Mouse (Mus musculus): ENCODE results near the gene Arpc1a. TPM values are rescaled to one million over a fixed set of nuclear protein-coding genes. Genes with fewer than 3 reads are reported as not detected.

Gene Arpc1a
- polyA plus RNA-seq, 1 experiment from 2014 or later, result 122 TPM

DNA sequence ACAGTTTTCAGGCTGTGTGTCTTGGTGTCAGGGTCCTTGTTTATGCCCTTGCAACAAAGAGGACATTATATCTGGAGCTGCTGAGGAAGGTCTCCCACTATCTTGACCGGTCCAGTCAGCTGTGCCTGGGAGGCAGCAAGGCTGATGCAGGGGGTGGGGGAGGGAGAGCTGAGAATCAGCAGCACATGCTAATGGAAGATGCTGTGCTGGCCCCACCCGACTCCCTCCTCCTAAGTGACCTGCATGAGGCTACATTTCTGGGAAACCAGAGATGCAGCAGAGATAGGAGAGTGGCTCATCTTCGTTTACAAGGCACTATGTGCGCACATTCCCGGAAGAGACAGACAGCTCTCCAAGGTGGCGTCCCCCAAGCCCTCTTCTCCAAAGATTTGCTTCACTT lies 26.8 kb downstream of the Arpc1a start:
- peaks cover 39% of the 10 kb centered on the region for H3K36me3 ChIP-seq (ENCODE audit: control insufficient read depth, insufficient read depth)
- no peaks in the 10 kb centered on the region for H3K4me1 ChIP-seq (replicated peaks; ENCODE audit: control insufficient read depth, insufficient read depth, low read length)
- WGBS, result 83% methylated on average over 6 of the region's 6 CpGs
- H3K27ac ChIP-seq (ENCODE audit: low read depth, low read length), result no peak overlapping the region
- no peak overlapping the region for H3K4me3 ChIP-seq (ENCODE audit: low read depth, low read length)
- no peak for TF ChIP-seq CTCF (IDR thresholded peaks at IDR 0.05; ENCODE audit: low read depth)
- no peak for ATAC-seq
- H3K9me3 ChIP-seq (ENCODE audit: control insufficient read depth), result no peaks in the 10 kb centered on the region
- H3K9ac ChIP-seq (ENCODE audit: low read depth, low read length), result no peak overlapping the region
- no peak overlapping the region for H3K4me2 ChIP-seq (replicated peaks; ENCODE audit: low read depth)
- no peaks in the 10 kb centered on the region for H3K27me3 ChIP-seq (replicated peaks; ENCODE audit: control insufficient read depth, insufficient read depth, low read length)

DNA sequence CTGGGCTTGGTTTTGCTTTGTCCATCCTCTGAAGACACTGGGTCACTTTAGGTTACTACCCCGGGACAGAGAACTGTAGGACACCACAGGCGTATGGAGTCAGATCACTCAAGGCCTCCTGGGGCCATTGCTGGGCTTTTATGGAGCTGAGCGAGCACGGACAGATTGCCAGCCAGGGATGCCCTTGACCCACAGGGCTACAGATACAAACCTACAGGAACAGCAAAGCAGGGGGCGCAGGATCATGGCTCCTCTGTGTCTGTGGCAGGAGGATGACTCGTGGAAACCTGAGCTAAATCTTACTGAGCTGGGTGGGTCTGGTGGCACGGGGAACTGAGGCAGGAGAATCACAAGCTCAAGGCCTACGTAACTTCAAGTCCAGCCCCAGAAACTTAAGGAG lies 28.9 kb downstream of the Arpc1a start:
- H3K36me3 ChIP-seq (ENCODE audit: control insufficient read depth, insufficient read depth), result peaks cover 19% of the 10 kb centered on the region
- H3K4me2 ChIP-seq (replicated peaks; ENCODE audit: low read depth), result no peak overlapping the region
- H3K4me1 ChIP-seq (replicated peaks; ENCODE audit: control insufficient read depth, insufficient read depth, low read length), result peaks cover 6% of the 10 kb centered on the region; the same call in 1 of the 2 replicates
- no peaks in the 10 kb centered on the region for H3K27me3 ChIP-seq (replicated peaks; ENCODE audit: control insufficient read depth, insufficient read depth, low read length)
- ATAC-seq, result no peak
- no peak for TF ChIP-seq CTCF (IDR thresholded peaks at IDR 0.05; ENCODE audit: low read depth)
- no peak overlapping the region for H3K4me3 ChIP-seq (ENCODE audit: low read depth, low read length)
- no peaks in the 10 kb centered on the region for H3K9me3 ChIP-seq (ENCODE audit: control insufficient read depth)
- H3K27ac ChIP-seq (ENCODE audit: low read depth, low read length), result no peak overlapping the region
- WGBS, result 78% methylated on average over 8 of the region's 8 CpGs
- no peak overlapping the region for H3K9ac ChIP-seq (ENCODE audit: low read depth, low read length)

DNA sequence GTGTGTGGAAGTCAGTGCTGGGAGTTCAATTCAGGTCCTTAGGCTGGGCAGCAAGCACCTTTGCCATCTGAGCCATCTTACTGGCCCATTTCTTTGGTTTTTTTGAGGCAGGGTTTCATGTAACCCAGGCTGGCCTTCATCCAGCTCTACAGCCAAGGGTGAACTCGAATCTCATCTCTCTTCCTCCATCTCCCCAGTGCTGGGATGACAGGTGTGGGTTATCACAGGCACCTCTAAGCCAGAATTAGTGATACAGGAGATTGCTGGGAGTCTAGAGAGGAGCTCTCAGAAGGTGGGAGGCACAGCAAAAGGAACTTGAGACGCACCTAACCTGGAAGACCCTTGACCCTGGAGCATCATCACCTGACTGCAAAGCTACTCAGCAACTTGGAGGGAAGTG lies 29.8 kb downstream of the Arpc1a start:
- Histone ChIP-seq H3K9ac (ENCODE audit: low read depth, low read length) (peak overlapping the region; percentile 83), H3K4me3 (ENCODE audit: low read depth, low read length) (peak overlapping the region; percentile 89)
- ATAC-seq, result no peak

DNA sequence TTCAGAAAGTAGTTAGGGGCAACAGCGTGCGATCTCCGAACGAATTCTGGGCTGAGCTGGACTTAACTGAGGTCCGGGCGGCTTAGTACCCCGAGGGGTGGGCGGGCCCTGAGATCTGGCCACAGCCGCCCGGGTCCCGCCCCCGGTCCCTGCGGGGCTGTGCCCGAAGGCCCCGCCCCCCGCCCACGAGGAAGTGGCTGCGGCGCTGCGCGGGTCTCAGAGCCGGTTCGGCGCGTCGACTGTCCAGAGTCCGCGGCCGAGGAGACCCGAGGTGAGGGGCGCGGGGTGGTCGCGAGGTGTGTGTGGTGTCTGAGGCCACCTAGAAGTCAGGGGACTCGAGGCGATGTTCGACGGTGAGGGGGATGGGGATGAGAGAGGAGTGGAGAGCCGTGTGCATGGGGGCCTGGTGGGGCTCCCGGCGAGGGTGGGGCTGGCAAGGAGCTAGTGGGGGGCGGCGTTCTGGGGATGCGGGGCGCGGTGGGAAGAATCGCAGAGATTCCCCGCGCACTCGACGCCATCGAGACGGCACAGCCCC lies 30.5 kb downstream of the Arpc1a start, which contains the start of gene Arpc1b:
Gene Arpc1b, plus strand, starts transcription at position 145 of the 535 bp plus-strand sequence.
- H3K36me3 ChIP-seq (ENCODE audit: control insufficient read depth, insufficient read depth), result peaks cover 11% of the 10 kb centered on the region; the same call in 1 of the 2 replicates
- ATAC-seq, result peak; percentile 74
- peak within 1 kb of the TSS; percentile 79 for H3K4me2 ChIP-seq (replicated peaks; ENCODE audit: low read depth)
- no peaks in the 10 kb centered on the region for H3K9me3 ChIP-seq (ENCODE audit: control insufficient read depth)
- H3K4me3 ChIP-seq (ENCODE audit: low read depth, low read length), result peak within 1 kb of the TSS; percentile 89
- under 1% methylated on average over 45 of the region's 53 CpGs for WGBS
- no peaks in the 10 kb centered on the region for H3K27me3 ChIP-seq (replicated peaks; ENCODE audit: control insufficient read depth, insufficient read depth, low read length)
- peaks cover 6% of the 10 kb centered on the region; the same call in 1 of the 2 replicates for H3K4me1 ChIP-seq (replicated peaks; ENCODE audit: control insufficient read depth, insufficient read depth, low read length)
- H3K9ac ChIP-seq (ENCODE audit: low read depth, low read length), result peak within 1 kb of the TSS; percentile 83
- H3K27ac ChIP-seq (ENCODE audit: low read depth, low read length), result peak within 1 kb of the TSS; percentile 94
- TF ChIP-seq CTCF (IDR thresholded peaks at IDR 0.05; ENCODE audit: low read depth), result no peak

More for the DNA sequence above, 29.8 kb downstream of the Arpc1a start:
- Histone ChIP-seq H3K4me1 (replicated peaks; ENCODE audit: control insufficient read depth, insufficient read depth, low read length) (peaks cover 6% of the 10 kb centered on the region; the same call in 1 of the 2 replicates), H3K9me3 (ENCODE audit: control insufficient read depth) (no peaks in the 10 kb centered on the region), H3K36me3 (ENCODE audit: control insufficient read depth, insufficient read depth) (peaks cover 13% of the 10 kb centered on the region), H3K27me3 (replicated peaks; ENCODE audit: control insufficient read depth, insufficient read depth, low read length) (no peaks in the 10 kb centered on the region), H3K4me2 (replicated peaks; ENCODE audit: low read depth) (peak overlapping the region; percentile 79), H3K27ac (ENCODE audit: low read depth, low read length) (peak overlapping the region; percentile 94; the same call in 1 of the 2 replicates)
- WGBS, result 17% methylated on average over 2 of the region's 2 CpGs
- TF ChIP-seq CTCF (IDR thresholded peaks at IDR 0.05; ENCODE audit: low read depth), result no peak

- Histone ChIP-seq H3K4me3 (ENCODE audit: low read depth, low read length) (peak overlapping the region; percentile 89), H3K4me1 (replicated peaks; ENCODE audit: control insufficient read depth, insufficient read depth, low read length) (peaks cover 6% of the 10 kb centered on the region; the same call in 1 of the 2 replicates), H3K27ac (ENCODE audit: low read depth, low read length) (peak overlapping the region; percentile 94), H3K9me3 (ENCODE audit: control insufficient read depth) (no peaks in the 10 kb centered on the region), H3K4me2 (replicated peaks; ENCODE audit: low read depth) (peak overlapping the region; percentile 79), H3K36me3 (ENCODE audit: control insufficient read depth, insufficient read depth) (peaks cover 7% of the 10 kb centered on the region; the same call in 1 of the 2 replicates), H3K27me3 (replicated peaks; ENCODE audit: control insufficient read depth, insufficient read depth, low read length) (no peaks in the 10 kb centered on the region), H3K9ac (ENCODE audit: low read depth, low read length) (peak overlapping the region; percentile 83)
- peak; percentile 13; the same call in 1 of the 2 replicates for TF ChIP-seq CTCF (IDR thresholded peaks at IDR 0.05; ENCODE audit: low read depth)
- ATAC-seq, result peak; percentile 29
- 11% methylated on average over 40 of the region's 40 CpGs for WGBS
Observed at GRCm38 (mm10) chr5:145114606-145115473, 31.2 kb downstream of the Arpc1a start.

DNA sequence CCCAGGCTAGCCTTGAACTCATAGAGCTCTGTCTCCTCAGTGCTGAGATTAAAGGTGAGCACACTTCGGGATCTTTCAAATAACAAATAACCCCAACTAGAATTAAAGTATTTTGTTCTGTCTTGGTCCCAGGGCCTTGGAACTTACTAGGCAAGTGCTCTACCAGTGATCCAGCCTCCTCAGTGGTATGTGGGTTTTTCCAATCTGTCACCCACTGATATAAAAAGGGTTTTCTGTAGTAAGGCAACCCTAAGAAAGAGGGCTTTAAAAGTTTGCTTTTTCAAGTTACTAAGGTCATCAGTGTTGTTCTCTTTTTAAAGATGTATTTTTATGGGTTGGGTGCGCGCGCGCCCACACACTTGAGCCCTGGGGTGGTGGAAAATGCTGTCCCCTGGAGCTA lies 32.1 kb downstream of the Arpc1a start:
- H3K4me2 ChIP-seq (replicated peaks; ENCODE audit: low read depth), result peak overlapping the region; percentile 79
- H3K27ac ChIP-seq (ENCODE audit: low read depth, low read length), result peak overlapping the region; percentile 94
- TF ChIP-seq CTCF (IDR thresholded peaks at IDR 0.05; ENCODE audit: low read depth), result no peak
- H3K9me3 ChIP-seq (ENCODE audit: control insufficient read depth), result no peaks in the 10 kb centered on the region
- H3K4me3 ChIP-seq (ENCODE audit: low read depth, low read length), result peak overlapping the region; percentile 89; the same call in 1 of the 2 replicates
- WGBS, result 79% methylated on average over 5 of the region's 5 CpGs
- H3K36me3 ChIP-seq (ENCODE audit: control insufficient read depth, insufficient read depth), result 0 out of 2 replicates have a peak, but pooled peaks cover 12% of the 10 kb centered on the region
- peak overlapping the region; percentile 40; the same call in 1 of the 2 replicates for H3K9ac ChIP-seq (ENCODE audit: low read depth, low read length)
- ATAC-seq, result no peak
- H3K4me1 ChIP-seq (replicated peaks; ENCODE audit: control insufficient read depth, insufficient read depth, low read length), result peaks cover 6% of the 10 kb centered on the region; the same call in 1 of the 2 replicates
- no peaks in the 10 kb centered on the region for H3K27me3 ChIP-seq (replicated peaks; ENCODE audit: control insufficient read depth, insufficient read depth, low read length)
